Mouse (Mus musculus): ENCODE results near the gene Tex46. TPM values are rescaled to one million over a fixed set of nuclear protein-coding genes. Genes with fewer than 3 reads are reported as not detected.

Tex46 gene
- not detected in 2 replicates for polyA plus RNA-seq (2015; fragmentation: Nextera tagmentation; extraction: Ambion mirVana)

GRCm38 (mm10) chr4:136610387-136610856, at the start of gene Tex46:
TSS of gene Tex46 (plus strand) at chr4:136610437.
- 59% methylated on average over 4 of the region's 4 CpGs for WGBS
- no peak for ATAC-seq
- Histone ChIP-seq H3K27ac (ENCODE audit: low read depth, low read length) (no peak within 1 kb of the TSS), H3K9me3 (ENCODE audit: control insufficient read depth, low read length) (no peaks in the 10 kb centered on the region), H3K4me3 (ENCODE audit: low read length) (no peak within 1 kb of the TSS), H3K9ac (ENCODE audit: low read depth, low read length) (no peak within 1 kb of the TSS), H3K36me3 (ENCODE audit: control insufficient read depth, insufficient read depth, low read length) (no peaks in the 10 kb centered on the region), H3K4me1 (ENCODE audit: control insufficient read depth, insufficient read depth, low read depth, low read length) (no peaks in the 10 kb centered on the region), H3K4me2 (ENCODE audit: low read length) (no peak within 1 kb of the TSS), H3K27me3 (replicated peaks; ENCODE audit: control insufficient read depth, insufficient read depth, low read length) (no peaks in the 10 kb centered on the region)

DNA sequence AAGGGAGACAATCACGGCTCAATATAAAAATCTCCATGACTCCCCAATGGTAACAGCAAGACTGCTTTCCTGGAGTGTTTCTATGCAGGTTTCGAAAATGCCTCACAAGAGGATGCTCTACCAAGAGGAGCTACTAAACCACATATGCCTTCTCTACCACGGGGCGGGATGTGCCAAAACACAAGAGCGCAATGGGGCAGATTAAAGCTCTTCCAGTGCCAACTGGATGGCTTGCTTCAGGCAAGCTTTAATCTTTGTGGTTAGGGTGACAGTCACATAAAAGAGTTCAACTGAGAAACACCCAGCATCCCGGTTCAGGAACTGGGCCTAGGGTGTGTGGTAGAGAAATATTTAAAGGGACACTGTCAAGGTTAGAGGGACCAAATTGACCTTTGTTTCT, 47.5 kb upstream of the Tex46 start:
- ATAC-seq, result no peak; the same call in 1 of the 2 replicates
- peaks cover 18% of the 10 kb centered on the region for H3K36me3 ChIP-seq (ENCODE audit: control insufficient read depth, insufficient read depth, low read length)
- no peak overlapping the region for H3K4me3 ChIP-seq (ENCODE audit: low read length)
- no peaks in the 10 kb centered on the region for H3K4me1 ChIP-seq (ENCODE audit: control insufficient read depth, insufficient read depth, low read depth, low read length)
- no peaks in the 10 kb centered on the region for H3K27me3 ChIP-seq (replicated peaks; ENCODE audit: control insufficient read depth, insufficient read depth, low read length)
- H3K9ac ChIP-seq (ENCODE audit: low read depth, low read length), result no peak overlapping the region
- no peak overlapping the region for H3K4me2 ChIP-seq (ENCODE audit: low read length)
- H3K9me3 ChIP-seq (ENCODE audit: control insufficient read depth, low read length), result no peaks in the 10 kb centered on the region
- no peak overlapping the region for H3K27ac ChIP-seq (ENCODE audit: low read depth, low read length)
- WGBS, result 71% methylated on average over 6 of the region's 6 CpGs

- Histone ChIP-seq H3K4me1 (ENCODE audit: control insufficient read depth, insufficient read depth, low read depth, low read length) (no peaks in the 10 kb centered on the region), H3K4me2 (ENCODE audit: low read length) (no peak overlapping the region), H3K27ac (ENCODE audit: low read depth, low read length) (no peak overlapping the region), H3K9me3 (ENCODE audit: control insufficient read depth, low read length) (no peaks in the 10 kb centered on the region), H3K9ac (ENCODE audit: low read depth, low read length) (no peak overlapping the region), H3K36me3 (ENCODE audit: control insufficient read depth, insufficient read depth, low read length) (peaks cover 18% of the 10 kb centered on the region), H3K4me3 (ENCODE audit: low read length) (no peak overlapping the region), H3K27me3 (replicated peaks; ENCODE audit: control insufficient read depth, insufficient read depth, low read length) (no peaks in the 10 kb centered on the region)
- WGBS, result 83% methylated on average over 3 of the region's 3 CpGs
- no peak for ATAC-seq
Observed at GRCm38 (mm10) chr4:136568629-136569028, 41.6 kb upstream of the Tex46 start.

DNA sequence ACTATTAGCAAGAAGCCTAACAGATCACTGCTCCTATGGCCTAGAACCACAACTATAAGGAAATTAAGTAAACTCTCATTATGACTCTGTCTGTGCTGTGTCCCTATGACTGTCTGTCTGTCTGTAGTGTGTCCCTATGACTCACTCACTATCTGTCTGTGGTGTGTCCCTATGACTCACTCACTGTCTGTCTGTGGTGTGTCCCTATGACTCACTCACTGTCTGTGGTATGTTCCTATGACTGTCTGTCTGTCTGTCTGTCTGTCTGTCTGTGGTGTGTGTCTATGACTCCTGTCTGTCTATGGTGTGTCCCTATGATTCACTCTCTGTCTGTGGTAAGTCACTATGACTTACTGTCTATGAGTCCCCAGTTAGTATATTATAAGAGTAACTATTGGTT, 40.2 kb upstream of the Tex46 start:
- no peak overlapping the region for H3K4me3 ChIP-seq (ENCODE audit: low read length)
- H3K27me3 ChIP-seq (replicated peaks; ENCODE audit: control insufficient read depth, insufficient read depth, low read length), result no peaks in the 10 kb centered on the region
- peaks cover 18% of the 10 kb centered on the region for H3K36me3 ChIP-seq (ENCODE audit: control insufficient read depth, insufficient read depth, low read length)
- no peaks in the 10 kb centered on the region for H3K9me3 ChIP-seq (ENCODE audit: control insufficient read depth, low read length)
- no peak overlapping the region for H3K4me2 ChIP-seq (ENCODE audit: low read length)
- no peak overlapping the region for H3K27ac ChIP-seq (ENCODE audit: low read depth, low read length)
- ATAC-seq, result no peak
- H3K9ac ChIP-seq (ENCODE audit: low read depth, low read length), result no peak overlapping the region
- H3K4me1 ChIP-seq (ENCODE audit: control insufficient read depth, insufficient read depth, low read depth, low read length), result no peaks in the 10 kb centered on the region

DNA sequence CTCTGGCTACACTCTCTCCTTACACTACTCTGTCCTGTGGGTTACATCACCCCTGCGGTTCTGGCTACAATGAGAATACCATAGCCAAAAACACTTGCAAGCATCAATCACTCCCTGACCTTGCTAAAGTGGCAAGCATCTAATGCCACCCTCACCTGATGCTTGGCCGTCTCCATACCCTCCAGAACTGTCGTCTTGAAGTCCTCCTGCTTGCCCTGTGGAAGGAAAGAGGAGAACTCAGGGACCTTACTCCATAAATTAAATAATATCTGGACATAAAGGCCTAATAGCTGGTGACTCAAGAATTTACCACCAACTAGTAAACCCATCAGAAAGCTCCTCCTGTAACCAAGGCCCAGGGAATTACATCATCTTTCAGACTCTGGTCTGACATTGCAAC, 28.4 kb upstream of the Tex46 start:
- Histone ChIP-seq H3K4me1 (ENCODE audit: control insufficient read depth, insufficient read depth, low read depth, low read length) (peaks cover 8% of the 10 kb centered on the region), H3K9me3 (ENCODE audit: control insufficient read depth, low read length) (no peaks in the 10 kb centered on the region), H3K4me2 (ENCODE audit: low read length) (no peak overlapping the region), H3K9ac (ENCODE audit: low read depth, low read length) (no peak overlapping the region), H3K27me3 (replicated peaks; ENCODE audit: control insufficient read depth, insufficient read depth, low read length) (no peaks in the 10 kb centered on the region), H3K27ac (ENCODE audit: low read depth, low read length) (no peak overlapping the region), H3K36me3 (ENCODE audit: control insufficient read depth, insufficient read depth, low read length) (no peaks in the 10 kb centered on the region), H3K4me3 (ENCODE audit: low read length) (no peak overlapping the region)
- ATAC-seq, result no peak
- WGBS, result 87% methylated on average over 3 of the region's 3 CpGs

DNA sequence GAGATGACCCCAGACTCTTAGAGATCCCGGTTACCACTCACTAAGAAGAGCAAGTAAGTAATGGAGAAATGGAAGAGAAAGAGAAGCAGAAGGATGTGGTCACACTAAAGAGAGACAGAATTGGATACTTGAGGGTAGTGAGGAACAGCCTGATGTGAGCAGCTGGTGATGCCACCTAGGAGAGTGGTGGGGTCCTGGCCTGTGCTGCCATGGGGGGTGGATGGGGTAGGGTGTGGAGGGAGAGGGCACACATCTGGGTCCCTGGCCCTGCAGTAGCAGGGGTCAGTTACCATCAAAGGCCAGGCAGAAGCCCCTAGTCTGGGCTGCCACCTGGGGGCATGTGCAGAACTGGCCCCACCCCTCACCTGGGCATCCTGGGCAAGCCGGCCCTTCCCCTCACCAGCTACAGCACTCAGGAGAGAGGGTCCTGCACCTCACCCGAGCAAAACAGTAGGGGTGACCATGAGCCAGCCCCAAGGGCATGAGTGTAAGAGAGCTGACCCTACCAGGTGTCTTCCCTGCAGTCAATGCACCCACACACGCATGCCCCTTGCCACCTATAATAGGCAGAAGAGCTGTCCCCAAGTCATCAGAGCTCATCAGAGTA, 22.9 kb upstream of the Tex46 start:
- no peak overlapping the region for H3K27ac ChIP-seq (ENCODE audit: low read depth, low read length)
- peaks cover 15% of the 10 kb centered on the region for H3K4me1 ChIP-seq (ENCODE audit: control insufficient read depth, insufficient read depth, low read depth, low read length)
- no peak overlapping the region for H3K4me3 ChIP-seq (ENCODE audit: low read length)
- no peaks in the 10 kb centered on the region for H3K27me3 ChIP-seq (replicated peaks; ENCODE audit: control insufficient read depth, insufficient read depth, low read length)
- H3K4me2 ChIP-seq (ENCODE audit: low read length), result no peak overlapping the region
- no peak overlapping the region for H3K9ac ChIP-seq (ENCODE audit: low read depth, low read length)
- no peaks in the 10 kb centered on the region; the same call in 1 of the 2 replicates for H3K36me3 ChIP-seq (ENCODE audit: control insufficient read depth, insufficient read depth, low read length)
- 83% methylated on average over 4 of the region's 4 CpGs for WGBS
- ATAC-seq, result 0 out of 2 replicates have a peak, but pooled peaks have one; percentile 42
- H3K9me3 ChIP-seq (ENCODE audit: control insufficient read depth, low read length), result no peaks in the 10 kb centered on the region

DNA sequence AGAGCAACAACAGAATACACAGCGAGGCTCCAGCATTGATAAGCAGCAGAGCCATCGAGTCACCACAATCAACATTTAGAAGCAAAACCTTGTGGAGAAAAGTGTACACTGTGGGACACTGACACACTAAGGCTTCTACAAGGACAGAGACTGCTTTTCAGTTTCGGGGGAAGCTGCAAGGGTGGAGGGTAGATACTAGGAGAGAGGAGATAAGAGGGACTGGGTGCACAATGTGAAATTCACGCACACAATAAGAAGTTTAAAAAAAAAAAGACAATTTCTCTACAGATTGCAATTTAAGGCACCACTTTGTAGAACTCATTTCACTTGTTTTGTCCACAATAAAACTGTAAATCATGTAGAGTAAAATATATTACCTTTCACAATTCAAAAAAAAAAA, 22.2 kb upstream of the Tex46 start:
- Histone ChIP-seq H3K4me2 (ENCODE audit: low read length) (no peak overlapping the region), H3K27ac (ENCODE audit: low read depth, low read length) (no peak overlapping the region), H3K9ac (ENCODE audit: low read depth, low read length) (no peak overlapping the region), H3K27me3 (replicated peaks; ENCODE audit: control insufficient read depth, insufficient read depth, low read length) (no peaks in the 10 kb centered on the region), H3K9me3 (ENCODE audit: control insufficient read depth, low read length) (no peaks in the 10 kb centered on the region), H3K4me3 (ENCODE audit: low read length) (no peak overlapping the region), H3K36me3 (ENCODE audit: control insufficient read depth, insufficient read depth, low read length) (no peaks in the 10 kb centered on the region; the same call in 1 of the 2 replicates), H3K4me1 (ENCODE audit: control insufficient read depth, insufficient read depth, low read depth, low read length) (peaks cover 12% of the 10 kb centered on the region)
- no peak for ATAC-seq
- WGBS, result 95% methylated on average over 4 of the region's 4 CpGs

- H3K9ac ChIP-seq (ENCODE audit: low read depth, low read length), result no peak overlapping the region
- no peaks in the 10 kb centered on the region; the same call in 1 of the 2 replicates for H3K36me3 ChIP-seq (ENCODE audit: control insufficient read depth, insufficient read depth, low read length)
- H3K4me1 ChIP-seq (ENCODE audit: control insufficient read depth, insufficient read depth, low read depth, low read length), result peaks cover 8% of the 10 kb centered on the region
- H3K4me2 ChIP-seq (ENCODE audit: low read length), result no peak overlapping the region
- no peak overlapping the region for H3K4me3 ChIP-seq (ENCODE audit: low read length)
- no peak overlapping the region for H3K27ac ChIP-seq (ENCODE audit: low read depth, low read length)
- 65% methylated on average over 4 of the region's 4 CpGs for WGBS
- no peak for ATAC-seq
- no peaks in the 10 kb centered on the region for H3K27me3 ChIP-seq (replicated peaks; ENCODE audit: control insufficient read depth, insufficient read depth, low read length)
- no peaks in the 10 kb centered on the region for H3K9me3 ChIP-seq (ENCODE audit: control insufficient read depth, low read length)
Observed at GRCm38 (mm10) chr4:136592111-136592510, 18.1 kb upstream of the Tex46 start.

GRCm38 (mm10) chr4:136594006-136594405, 16.2 kb upstream of the Tex46 start:
- H3K36me3 ChIP-seq (ENCODE audit: control insufficient read depth, insufficient read depth, low read length), result no peaks in the 10 kb centered on the region; the same call in 1 of the 2 replicates
- no peak overlapping the region for H3K9ac ChIP-seq (ENCODE audit: low read depth, low read length)
- H3K4me1 ChIP-seq (ENCODE audit: control insufficient read depth, insufficient read depth, low read depth, low read length), result peaks cover 5% of the 10 kb centered on the region
- H3K27me3 ChIP-seq (replicated peaks; ENCODE audit: control insufficient read depth, insufficient read depth, low read length), result no peaks in the 10 kb centered on the region
- 87% methylated on average over 2 of the region's 2 CpGs for WGBS
- H3K27ac ChIP-seq (ENCODE audit: low read depth, low read length), result no peak overlapping the region
- H3K4me3 ChIP-seq (ENCODE audit: low read length), result no peak overlapping the region
- no peak for ATAC-seq
- H3K4me2 ChIP-seq (ENCODE audit: low read length), result no peak overlapping the region
- no peaks in the 10 kb centered on the region for H3K9me3 ChIP-seq (ENCODE audit: control insufficient read depth, low read length)
